Mouse (Mus musculus) olfactory bulb, adult 2 months (tissue): ENCODE measurements around the gene Slc7a1.

ENCODE experiments used
- CTCF ChIP-seq: fragments of 200-500 bp; IDR thresholded peaks from 2 replicates; pipeline ENCODE4 v1.5.1; 2012; ENCODE audit warnings: low read depth, mild to moderate bottlenecking, low read length, moderate library complexity; ENCODE audit not compliant: insufficient read depth
- POLR2A ChIP-seq: fragments of 200-500 bp; IDR thresholded peaks from 2 replicates; pipeline ENCODE4 v1.6.1; 2012; ENCODE audit warnings: mild to moderate bottlenecking, low read depth, low read length, moderate library complexity; ENCODE audit not compliant: insufficient read depth

- TF ChIP-seq CTCF (no peak), POLR2A (no peak)
Measured at GRCm38 (mm10) chr5:148353429-148353828, 46.3 kb downstream of the Slc7a1 start.
